Mouse (Mus musculus): Measurements from ENCODE around the gene Rdh16.

GRCm38 (mm10) chr10:127856376-127856775 is 55.4 kb downstream of the Rdh16 start:
- TF ChIP-seq CTCF (IDR thresholded peaks at IDR 0.05; ENCODE audit: control insufficient read depth, insufficient read depth, insufficient read length): no peak
- no peak for TF ChIP-seq USF1 (IDR thresholded peaks at IDR 0.05; ENCODE audit: low read depth)
- no peak for TF ChIP-seq MAX (IDR thresholded peaks at IDR 0.05)
- no peak for TF ChIP-seq MYOG (IDR thresholded peaks at IDR 0.05; ENCODE audit: control insufficient read depth, extremely low read depth, insufficient read length)
- no peak for TF ChIP-seq MYOD1 (IDR thresholded peaks at IDR 0.05; ENCODE audit: control insufficient read depth, insufficient read length, low read depth)
